Mouse (Mus musculus) brain, embryonic 14.5 days (tissue): ENCODE results near the gene Slx4ip.

ENCODE experiments used
- CTCF ChIP-seq: fragments of 200-500 bp; IDR thresholded peaks from 2 replicates; pipeline ENCODE4 v1.5.1; 2012; ENCODE audit warnings: inconsistent platforms, mild to moderate bottlenecking, moderate library complexity, borderline replicate concordance; ENCODE audit not compliant: insufficient read depth, insufficient read length; ENCODE audit errors: extremely low read depth
- POLR2A ChIP-seq: fragments of 200-500 bp; IDR thresholded peaks from 2 replicates; pipeline ENCODE4 v1.6.1; 2012; ENCODE audit warnings: mild to moderate bottlenecking, inconsistent platforms, borderline replicate concordance; ENCODE audit not compliant: poor library complexity, insufficient read depth, insufficient read length, severe bottlenecking; ENCODE audit errors: extremely low read depth

DNA sequence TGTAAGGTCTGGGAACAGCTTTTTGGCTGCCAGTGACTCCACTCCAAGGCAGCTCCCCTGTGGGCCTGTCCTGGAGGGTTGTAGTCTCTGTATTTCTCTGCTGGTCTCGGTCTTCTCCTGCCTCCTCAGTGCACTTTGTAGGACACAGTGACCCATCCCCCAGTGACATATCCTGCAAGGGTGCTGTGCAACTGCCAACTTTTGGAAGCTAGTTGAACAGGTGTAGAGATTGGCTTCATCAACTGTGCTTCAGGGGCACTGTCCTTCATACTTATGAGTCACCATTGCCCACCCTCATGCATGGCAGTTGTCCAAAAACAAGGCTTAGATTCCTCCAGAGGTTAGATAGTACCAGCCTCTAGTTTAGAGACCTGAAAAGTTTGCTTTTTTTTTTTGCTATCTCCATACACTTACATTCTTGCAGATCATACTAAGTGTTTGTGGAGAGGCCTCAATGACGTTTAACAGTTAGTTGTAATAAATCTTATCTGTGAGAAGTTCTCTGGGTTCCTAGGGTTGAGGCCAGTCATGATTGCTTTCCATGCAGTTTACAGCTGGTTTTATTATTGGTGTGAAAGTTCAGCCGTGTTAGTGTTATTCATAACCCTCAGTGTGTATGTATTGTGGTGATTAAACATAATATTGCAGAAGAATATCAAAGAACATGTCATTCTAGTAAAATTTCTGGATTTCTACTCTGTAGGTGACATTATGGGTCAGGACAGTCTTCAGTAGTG lies 29.4 kb downstream of the Slx4ip start:
- no peak for TF ChIP-seq CTCF
- no peak for TF ChIP-seq POLR2A
